Mouse (Mus musculus) CH12.LX (cell line): ENCODE data around the gene Ascc1. TPM values are rescaled to one million over a fixed set of nuclear protein-coding genes. Genes with fewer than 3 reads are reported as not detected.

Experiments
- DNase-seq: peaks from one replicate; pipeline ENCODE4 v3.0.0-alpha.2; 2013; ENCODE audit errors: extremely low read depth
- H3K27ac ChIP-seq: 2 replicates; pipeline ENCODE4 v1.5.1; 2012; ENCODE audit warnings: low read depth, mild to moderate bottlenecking, control low read depth, moderate library complexity; ENCODE audit not compliant: insufficient read depth
- H3K27me3 ChIP-seq: replicated peaks from 2 replicates; pipeline ENCODE3; 2012; ENCODE audit warnings: inconsistent platforms
- H3K36me3 ChIP-seq, 2 experiments: replicated peaks in 1 of 2; 2 replicates each; pipeline versions ENCODE3 to v1.6.1; 2012; ENCODE audit warnings: inconsistent platforms in 1 of 2, low read length in 1 of 2, mild to moderate bottlenecking in 1 of 2, mixed read lengths in 1 of 2, moderate library complexity in 1 of 2; ENCODE audit not compliant: control insufficient read depth in 1 of 2, insufficient read depth in 1 of 2
- H3K4me1 ChIP-seq, 2 experiments: 2 replicates each; pipeline ENCODE4 v1.6.1; 2012; ENCODE audit warnings: inconsistent platforms in 1 of 2, moderate library complexity in 1 of 2; ENCODE audit not compliant: insufficient read depth in 2 of 2, control insufficient read depth in 1 of 2
- H3K4me2 ChIP-seq: 2 replicates; pipeline ENCODE4 v1.6.1; 2012; ENCODE audit warnings: low read depth, mild to moderate bottlenecking, control low read depth; ENCODE audit not compliant: poor library complexity, insufficient read depth, severe bottlenecking
- H3K4me3 ChIP-seq, 3 experiments: fragments of 150-350 bp in 1 of 3; sonication (generic) in 1 of 3; replicated peaks in 1 of 3; 2 replicates each; pipeline versions ENCODE3 to v1.5.1; 2011 to 2012; ENCODE audit warnings: low read depth in 2 of 3, low read length in 2 of 3, mild to moderate bottlenecking in 2 of 3, moderate library complexity in 2 of 3, control low read depth in 1 of 3, improper control_type of control experiment in 1 of 3, inconsistent platforms in 1 of 3, mixed read lengths in 1 of 3; ENCODE audit not compliant: poor library complexity in 1 of 3
- H3K79me2 ChIP-seq: replicated peaks from 2 replicates; pipeline ENCODE4 v1.6.1; 2012; ENCODE audit warnings: mild to moderate bottlenecking, moderate library complexity; ENCODE audit not compliant: control insufficient read depth, poor library complexity, insufficient read depth, severe bottlenecking; ENCODE audit errors: extremely low read depth
- H3K9ac ChIP-seq: 2 replicates; pipeline ENCODE4 v1.6.1; 2012; ENCODE audit warnings: low read depth, mild to moderate bottlenecking, control low read depth, moderate library complexity; ENCODE audit not compliant: insufficient read depth
- H3K9me3 ChIP-seq: replicated peaks from 2 replicates; pipeline ENCODE3; 2012; ENCODE audit warnings: low read length, inconsistent platforms, mixed read lengths
- BHLHE40 ChIP-seq: IDR thresholded peaks from 2 replicates; pipeline ENCODE4 v1.6.1; 2011; ENCODE audit warnings: mild to moderate bottlenecking, low read depth, low read length, improper control_type of control experiment
- E2F4 ChIP-seq: IDR thresholded peaks from 2 replicates; pipeline ENCODE4 v1.6.1; 2011; ENCODE audit warnings: low read depth, low read length, improper control_type of control experiment; ENCODE audit not compliant: insufficient replicate concordance
- EP300 ChIP-seq: IDR thresholded peaks from 2 replicates; pipeline ENCODE4 v1.6.1; 2011; ENCODE audit warnings: low read length, improper control_type of control experiment
- HCFC1 ChIP-seq: IDR thresholded peaks from 2 replicates; pipeline ENCODE4 v1.6.1; 2012; ENCODE audit warnings: low read depth, mild to moderate bottlenecking, inconsistent platforms, low read length, improper control_type of control experiment
- KAT2A ChIP-seq: IDR thresholded peaks from 2 replicates; pipeline ENCODE4 v1.6.1; 2012; ENCODE audit warnings: low read length, improper control_type of control experiment, inconsistent platforms; ENCODE audit not compliant: insufficient replicate concordance
- MAX ChIP-seq: IDR thresholded peaks from 2 replicates; pipeline ENCODE4 v1.6.1; 2011; ENCODE audit warnings: low read length, improper control_type of control experiment
- MEF2A ChIP-seq: IDR thresholded peaks from 2 replicates; pipeline ENCODE4 v1.6.1; 2014; ENCODE audit warnings: low read depth, mild to moderate bottlenecking, inconsistent platforms, low read length, improper control_type of control experiment, borderline replicate concordance
- MXI1 ChIP-seq: IDR thresholded peaks from 2 replicates; pipeline ENCODE4 v1.6.1; 2011; ENCODE audit warnings: mild to moderate bottlenecking, low read depth, low read length, improper control_type of control experiment
- MYC ChIP-seq: IDR thresholded peaks from 2 replicates; pipeline ENCODE4 v1.6.1; 2011; ENCODE audit warnings: low read depth, mild to moderate bottlenecking, improper control_type of control experiment, low read length
- NELFE ChIP-seq: IDR thresholded peaks from 2 replicates; pipeline ENCODE4 v1.6.1; 2011; ENCODE audit warnings: low read depth, low read length, improper control_type of control experiment
- NRF1 ChIP-seq: IDR thresholded peaks from 2 replicates; pipeline ENCODE4 v1.6.1; 2014; ENCODE audit warnings: low read depth, mild to moderate bottlenecking, inconsistent platforms, low read length, improper control_type of control experiment, moderate library complexity
- POLR2AphosphoS2 ChIP-seq: IDR thresholded peaks from 2 replicates; pipeline ENCODE4 v1.6.1; 2011; ENCODE audit warnings: low read depth, low read length, improper control_type of control experiment
- RCOR1 ChIP-seq: conservative IDR thresholded peaks from 2 replicates; pipeline ENCODE4 v1.6.1; 2012; ENCODE audit warnings: low read depth, mild to moderate bottlenecking, inconsistent platforms, low read length, improper control_type of control experiment
- SIN3A ChIP-seq: IDR thresholded peaks from 2 replicates; pipeline ENCODE4 v1.6.1; 2012; ENCODE audit warnings: low read length, improper control_type of control experiment, inconsistent platforms
- SMC3 ChIP-seq: IDR thresholded peaks from 2 replicates; pipeline ENCODE4 v1.6.1; 2011; ENCODE audit warnings: low read depth, low read length, improper control_type of control experiment
- TBP ChIP-seq: conservative IDR thresholded peaks from 2 replicates; pipeline ENCODE4 v1.6.1; 2011; ENCODE audit warnings: low read depth, low read length, improper control_type of control experiment
- TCF12 ChIP-seq: IDR thresholded peaks from 2 replicates; pipeline ENCODE4 v1.6.1; 2014; ENCODE audit warnings: low read depth, mild to moderate bottlenecking, inconsistent platforms, low read length, improper control_type of control experiment
- UBTF ChIP-seq: IDR thresholded peaks from 2 replicates; pipeline ENCODE4 v1.6.1; 2012; ENCODE audit warnings: low read depth, mild to moderate bottlenecking, inconsistent platforms, low read length, improper control_type of control experiment, moderate library complexity
- USF1 ChIP-seq: IDR thresholded peaks from 2 replicates; pipeline ENCODE4 v1.6.1; 2014; ENCODE audit warnings: low read depth, mild to moderate bottlenecking, inconsistent platforms, low read length, improper control_type of control experiment
- ZKSCAN1 ChIP-seq: IDR thresholded peaks from 2 replicates; pipeline ENCODE4 v1.6.1; 2012; ENCODE audit warnings: low read depth, inconsistent platforms, low read length, improper control_type of control experiment, borderline replicate concordance
- dilution Hi-C: fragments of 300-500 bp; cut with MboI; formaldehyde crosslinking; loops from 2 replicates; pipeline ENCODE4 v1.14.3; 2020; ENCODE audit warnings: low sequenced_read_pairs; ENCODE audit not compliant: extremely low pct_unique_long_range_greater_than_20kb, extremely low pct_ligation_motif_present
- in situ Hi-C: fragments of 300-500 bp; cut with MboI; formaldehyde crosslinking; loops from 3 replicates; pipeline ENCODE4 v1.14.3; 2019; ENCODE audit warnings: low sequenced_read_pairs, low pct_ligation_motif_present, low pct_unique_long_range_greater_than_20kb, mixed read lengths
- polyA plus RNA-seq: library from polyadenylated mRNA; unstranded; fragments of >175 nt; gene quantifications from 2 replicates; pipeline ENCODE4 v1.2.1, GENCODE M21; 2012; ENCODE audit warnings: low read depth; ENCODE audit not compliant: insufficient read length
- total RNA-seq, 2 experiments: library from RNA; depleted of rRNA; stranded (reverse); fragments of 300-350 nt in 1 of 2; fragments of >200 nt in 1 of 2; gene quantifications; 2 replicates each; pipeline ENCODE4 v1.2.3; 2012 to 2014

Gene Ascc1
- total and polyA plus RNA-seq, 3 experiments, result 20.1 to 25.5 (median 25.4) TPM

DNA sequence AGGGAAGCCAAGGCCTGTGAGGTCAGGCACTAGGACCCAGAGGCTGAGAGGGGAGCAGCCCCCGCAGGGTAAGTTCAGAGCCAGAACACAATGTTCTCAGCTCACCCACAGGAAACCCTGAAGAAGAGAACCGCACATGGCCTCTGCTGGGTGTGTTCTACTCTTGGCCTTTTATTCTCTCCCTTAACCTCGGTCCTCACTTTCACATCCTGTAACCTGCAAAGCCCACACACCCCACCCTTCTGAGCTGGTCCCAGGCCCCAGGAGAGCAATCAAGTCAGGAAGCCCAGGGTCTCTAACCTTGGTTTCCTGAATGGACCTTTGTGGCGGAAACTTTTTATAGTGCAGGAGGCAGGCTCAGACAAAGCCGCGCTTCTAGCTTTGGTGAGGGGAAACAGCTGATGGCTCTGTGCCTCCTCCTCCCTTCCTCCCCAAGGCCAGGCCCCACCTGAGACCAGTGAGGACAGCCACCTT lies 28.4 kb upstream of the Ascc1 start (continued):
- TF ChIP-seq TCF12 (peak; percentile 75), MEF2A (peak; percentile 76; the same call in 1 of the 2 replicates), USF1 (no peak), E2F4 (no peak), RCOR1 (peak; percentile 61; the same call in 1 of the 2 replicates), NRF1 (no peak), UBTF (no peak)

DNA sequence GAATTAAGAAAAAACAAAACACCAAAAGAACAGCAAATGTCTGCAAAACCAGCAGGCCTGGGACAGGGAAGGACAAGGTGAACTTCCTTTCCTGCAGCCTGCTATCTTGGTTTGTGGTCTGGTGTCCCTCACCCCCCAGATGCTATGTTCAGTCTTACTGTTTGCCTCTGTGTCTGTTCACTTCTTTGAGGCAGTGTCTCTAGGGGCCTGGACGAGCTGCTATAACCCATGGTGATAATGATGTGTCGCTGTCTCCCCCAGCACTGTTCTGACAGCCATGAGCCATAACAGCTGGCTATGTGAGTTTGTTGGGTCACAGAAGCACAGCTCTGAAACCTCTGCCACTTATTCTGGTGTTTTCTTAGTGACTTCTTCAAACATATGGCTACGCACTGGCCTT lies 27.8 kb upstream of the Ascc1 start:
- H3K79me2 ChIP-seq, result no peaks in the 10 kb centered on the region
- H3K9ac ChIP-seq, result 0 out of 2 replicates have a peak overlapping the region, but pooled peaks have one; percentile 10
- H3K27ac ChIP-seq, result peak overlapping the region; percentile 67
- in situ Hi-C loops (no loop called here), dilution Hi-C loops (no loop called here)
- H3K4me1 ChIP-seq, result peaks cover 22 to 69% of the 10 kb centered on the region in 2 experiments
- no peaks in the 10 kb centered on the region for H3K27me3 ChIP-seq
- DNase-seq, result peak; percentile 79
- no peaks in the 10 kb centered on the region for H3K36me3 ChIP-seq
- TF ChIP-seq SMC3 (0 out of 2 replicates have a peak, but pooled peaks have one; percentile 12), MEF2A (peak; percentile 42; the same call in 1 of the 2 replicates), SIN3A (peak; percentile 39), MYC (0 out of 2 replicates have a peak, but pooled peaks have one; percentile 51), ZKSCAN1 (no peak), NELFE (peak; percentile 41; the same call in 1 of the 2 replicates), KAT2A (0 out of 2 replicates have a peak, but pooled peaks have one; percentile 31), MAX (peak; percentile 66), BHLHE40 (peak; percentile 27; the same call in 1 of the 2 replicates), EP300 (peak; percentile 29; the same call in 1 of the 2 replicates), TCF12 (peak; percentile 44; the same call in 1 of the 2 replicates), MXI1 (0 out of 2 replicates have a peak, but pooled peaks have one; percentile 66), POLR2AphosphoS2 (no peak), HCFC1 (peak; percentile 14; the same call in 1 of the 2 replicates), TBP (no peak)
- 0 out of 2 replicates have a peak overlapping the region, but pooled peaks have one; percentile 29 for H3K4me2 ChIP-seq
- no peaks in the 10 kb centered on the region for H3K9me3 ChIP-seq
- peak overlapping the region in 1 of 3 experiments; percentile 40 for H3K4me3 ChIP-seq
